Comparison of ENCODE assay signal across 15 mouse cellular contexts in genomic region chr7:123589099-123589498, GRCm38 (mm10).
"Had no signal": no experiment of that assay in that cellular context is flagged by ENCODE, and none has a peak within 500 bp of the region (broad histone marks: within the 10 kb centered on the region; RNA-seq: fewer than 3 reads in every experiment).

No protein-coding gene starts in this region.

- H3K27ac ChIP-seq: kidney, postnatal 0 days; layer of hippocampus, adult 2 months; left cerebral cortex, adult 2 months; liver, embryonic 13.5 days; midbrain, embryonic 12.5 days; stomach, postnatal 0 days had no signal

- DNase-seq: kidney, adult 2 months; kidney, postnatal 25 days; layer of hippocampus, postnatal 36 days; liver, embryonic 13.5 days; lung, adult 2 months; lung, postnatal 14 days; lung, postnatal 4 days; thymus, adult 2 months; thymus, postnatal 14 days; thymus, postnatal 4 days had no signal

- H3K9ac ChIP-seq: liver, embryonic 13.5 days; midbrain, embryonic 12.5 days had no signal

- H3K4me1 ChIP-seq: liver, embryonic 13.5 days; midbrain, embryonic 12.5 days had no signal

- H3K27me3 ChIP-seq: liver, embryonic 13.5 days; midbrain, embryonic 12.5 days had no signal

- H3K4me3 ChIP-seq: layer of hippocampus, adult 2 months; left cerebral cortex, adult 2 months; liver, embryonic 13.5 days; midbrain, embryonic 12.5 days had no signal

- H3K36me3 ChIP-seq: liver, embryonic 13.5 days; midbrain, embryonic 12.5 days had no signal

- H3K9me3 ChIP-seq: liver, embryonic 13.5 days; midbrain, embryonic 12.5 days had no signal

- H3K4me2 ChIP-seq: liver, embryonic 13.5 days; midbrain, embryonic 12.5 days had no signal
